In the genomic region with DNA sequence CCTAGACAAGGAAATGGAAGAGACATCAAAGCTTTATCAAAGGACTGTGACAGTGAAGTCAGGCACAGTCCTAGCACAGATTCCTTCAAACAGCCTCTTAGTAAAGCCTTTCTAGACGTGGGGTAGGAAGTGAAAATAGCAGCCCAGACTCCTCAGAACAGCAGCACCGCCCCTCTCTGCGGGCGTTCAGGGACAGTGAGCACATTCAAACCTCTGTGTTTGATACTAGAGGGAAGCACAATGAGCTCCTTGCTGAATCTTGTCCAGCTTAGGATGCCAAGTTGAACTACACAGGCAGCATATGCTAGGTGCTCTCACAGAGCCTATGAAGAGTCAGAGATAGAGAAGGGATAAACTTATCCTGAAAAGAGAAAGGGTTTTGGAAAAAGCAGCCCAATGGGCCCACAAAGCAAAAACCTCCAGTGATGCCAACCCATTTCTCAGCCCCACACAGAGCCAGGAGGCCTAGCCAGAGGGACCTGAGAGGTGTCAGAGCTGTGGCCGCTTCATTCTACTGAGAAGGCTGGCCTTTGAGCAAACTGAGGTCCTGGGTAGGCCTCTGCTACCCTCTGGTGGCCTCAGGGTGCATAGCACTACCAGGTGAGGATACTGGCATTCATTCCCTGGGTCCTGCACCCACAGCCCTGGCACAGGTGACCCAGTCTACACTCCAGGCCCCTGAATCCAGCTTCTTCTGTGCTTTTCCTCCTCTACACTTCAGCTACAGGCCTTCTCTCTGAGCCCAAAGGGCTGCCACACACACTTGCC, we compare ENCODE assay signal across 8 mouse cellular contexts. TPM values are rescaled to one million over a fixed set of nuclear protein-coding genes. Genes with fewer than 3 reads are reported as not detected.
A peak's percentile ranks its signal among the peaks of the same experiment; 100 is the strongest.
DNase-seq lines count a peak whose midpoint lies in the region; ATAC-seq lines count a peak whose summit lies in the region.

No protein-coding gene starts in this region.

- H3K4me1 ChIP-seq in embryonic facial prominence, embryonic 14.5 days (ENCODE audit: control insufficient read depth, insufficient read depth, low read length) = peaks cover 23% of the 10 kb centered on the region
- peaks cover 5 to 18% of the 10 kb centered on the region in 2 experiments; a peak in 3 of 4 replicates for H3K4me1 ChIP-seq in heart, embryonic 14.5 days (ENCODE audit: control insufficient read depth in 2 of 2, insufficient read depth in 2 of 2, low read length in 2 of 2)
- H3K4me1 ChIP-seq in lung, embryonic 16.5 days (replicated peaks; ENCODE audit: control insufficient read depth, insufficient read depth, low read length) = peaks cover 9% of the 10 kb centered on the region

- no peak overlapping the region for H3K27ac ChIP-seq in embryonic facial prominence, embryonic 14.5 days (replicated peaks; ENCODE audit: low read depth, low read length)
- no peak overlapping the region for H3K27ac ChIP-seq in heart, embryonic 14.5 days (replicated peaks in 1 of 2; ENCODE audit: control insufficient read depth in 1 of 2, insufficient read depth in 1 of 2, low read depth in 2 of 2, low read length in 2 of 2)
- no peak overlapping the region for H3K27ac ChIP-seq in lung, embryonic 16.5 days (ENCODE audit: low read length)

- no peak overlapping the region for H3K9ac ChIP-seq in embryonic facial prominence, embryonic 14.5 days (ENCODE audit: low read depth, low read length)
- no peak overlapping the region for H3K9ac ChIP-seq in heart, embryonic 14.5 days (ENCODE audit: low read length)
- H3K9ac ChIP-seq in lung, embryonic 16.5 days (ENCODE audit: low read length) = no peak overlapping the region

- no peak for ATAC-seq in embryonic facial prominence, embryonic 14.5 days (ENCODE audit: low read depth)
- peak; percentile 51 for ATAC-seq in heart, embryonic 14.5 days (ENCODE audit: insufficient number of reproducible peaks, insufficient read depth, low FRiP score, low read depth)
- 0 out of 2 replicates have a peak, but pooled peaks have one; percentile 37 for ATAC-seq in lung, embryonic 16.5 days (ENCODE audit: low read depth)

- H3K36me3 ChIP-seq in embryonic facial prominence, embryonic 14.5 days (ENCODE audit: control insufficient read depth, insufficient read depth, low read length) = peaks cover 36% of the 10 kb centered on the region
- H3K36me3 ChIP-seq in heart, embryonic 14.5 days (ENCODE audit: control insufficient read depth, insufficient read depth, low read length) = peaks cover 66% of the 10 kb centered on the region
- peaks cover 21% of the 10 kb centered on the region for H3K36me3 ChIP-seq in lung, embryonic 16.5 days (ENCODE audit: control insufficient read depth, insufficient read depth, low read length)

- H3K4me2 ChIP-seq in embryonic facial prominence, embryonic 14.5 days (ENCODE audit: low read depth, low read length) = no peak overlapping the region
- H3K4me2 ChIP-seq in heart, embryonic 14.5 days (ENCODE audit: low read length) = no peak overlapping the region
- H3K4me2 ChIP-seq in lung, embryonic 16.5 days (ENCODE audit: low read depth, low read length) = no peak overlapping the region

- H3K27me3 ChIP-seq in embryonic facial prominence, embryonic 14.5 days (replicated peaks; ENCODE audit: control insufficient read depth, insufficient read depth, low read length) = no peaks in the 10 kb centered on the region
- no peaks in the 10 kb centered on the region for H3K27me3 ChIP-seq in heart, embryonic 14.5 days (ENCODE audit: control insufficient read depth, insufficient read depth, low read length)
- no peaks in the 10 kb centered on the region for H3K27me3 ChIP-seq in lung, embryonic 16.5 days (ENCODE audit: control insufficient read depth, insufficient read depth, low read depth, low read length)

- WGBS in embryonic facial prominence, embryonic 14.5 days = 86% methylated on average over 4 of the region's 5 CpGs
- WGBS in heart, embryonic 14.5 days = 71% methylated on average over 5 of the region's 5 CpGs
- WGBS in lung, embryonic 16.5 days = 68% methylated on average over 5 of the region's 5 CpGs

- H3K4me3 ChIP-seq in embryonic facial prominence, embryonic 14.5 days (ENCODE audit: low read depth, low read length) = no peak overlapping the region
- H3K4me3 ChIP-seq in heart, embryonic 14.5 days (ENCODE audit: control insufficient read depth in 1 of 2, insufficient read depth in 1 of 2, low read depth in 1 of 2, low read length in 2 of 2) = no peak overlapping the region
- no peak overlapping the region for H3K4me3 ChIP-seq in lung, embryonic 16.5 days (ENCODE audit: low read length)

- DNase-seq in CD8-positive naive resting alpha-beta T cell, adult 2 months (ENCODE audit: low read depth in 2 of 2, low spot score in 2 of 2) = peak; percentile 62 to 76
- DNase-seq in adrenal gland, postnatal 14 days = peak; percentile 84
- peak; percentile 61 for DNase-seq in embryonic facial prominence, embryonic 14.5 days (ENCODE audit: low spot score)
- DNase-seq in kidney, postnatal 25 days = peak; percentile 80 to 82
- peak; percentile 82 for DNase-seq in retina, embryonic 14.5 days (ENCODE audit: low spot score)
- peak; percentile 84 for DNase-seq in thymus, postnatal 4 days

- H3K9me3 ChIP-seq in embryonic facial prominence, embryonic 14.5 days (ENCODE audit: control insufficient read depth, low read length) = no peaks in the 10 kb centered on the region
- no peaks in the 10 kb centered on the region for H3K9me3 ChIP-seq in heart, embryonic 14.5 days (ENCODE audit: control insufficient read depth, low read length)
- H3K9me3 ChIP-seq in lung, embryonic 16.5 days (ENCODE audit: control insufficient read depth, low read length) = no peaks in the 10 kb centered on the region

RNA-seq across cellular contexts. Expression of a gene that starts 12.0 kb away (rescaled TPM):
- 15.3 and 21.3 TPM in 2 replicates for total RNA-seq in adrenal gland, postnatal 14 days (2021)
- 29.7 and 34.1 TPM in 2 replicates for polyA plus RNA-seq in embryonic facial prominence, embryonic 14.5 days (2014; fragmentation: Nextera tagmentation; extraction: Ambion mirVana)
- polyA plus RNA-seq in heart, embryonic 14.5 days (2014; fragmentation: Nextera tagmentation; extraction: Ambion mirVana) = 19.3 and 20.6 TPM in 2 replicates
- 35.9 and 37.9 TPM in 2 replicates for polyA plus RNA-seq in lung, embryonic 16.5 days (2015; fragmentation: Nextera tagmentation; extraction: Ambion mirVana)

RNA-seq across cellular contexts. Expression of a gene that starts 16.2 kb away (rescaled TPM):
- total RNA-seq in adrenal gland, postnatal 14 days (2021) = 22.4 and 24.3 TPM in 2 replicates
- polyA plus RNA-seq in embryonic facial prominence, embryonic 14.5 days (2014; fragmentation: Nextera tagmentation; extraction: Ambion mirVana) = 58.4 and 60.1 TPM in 2 replicates
- polyA plus RNA-seq in heart, embryonic 14.5 days (2014; fragmentation: Nextera tagmentation; extraction: Ambion mirVana) = 26.6 TPM in 2 replicates
- 70.9 and 71.2 TPM in 2 replicates for polyA plus RNA-seq in lung, embryonic 16.5 days (2015; fragmentation: Nextera tagmentation; extraction: Ambion mirVana)

RNA-seq across cellular contexts. Expression of a gene that starts 29.2 kb away (rescaled TPM):
- 45.3 and 54.8 TPM in 2 replicates for total RNA-seq in adrenal gland, postnatal 14 days (2021)
- 22.3 and 27.0 TPM in 2 replicates for polyA plus RNA-seq in embryonic facial prominence, embryonic 14.5 days (2014; fragmentation: Nextera tagmentation; extraction: Ambion mirVana)
- polyA plus RNA-seq in heart, embryonic 14.5 days (2014; fragmentation: Nextera tagmentation; extraction: Ambion mirVana) = 33.2 and 33.9 TPM in 2 replicates
- polyA plus RNA-seq in lung, embryonic 16.5 days (2015; fragmentation: Nextera tagmentation; extraction: Ambion mirVana) = 45.2 and 46.2 TPM in 2 replicates

RNA-seq across cellular contexts. Expression of a gene that starts 33.1 kb away (rescaled TPM):
- total RNA-seq in adrenal gland, postnatal 14 days (2021) = 19.7 and 20.8 TPM in 2 replicates
- polyA plus RNA-seq in embryonic facial prominence, embryonic 14.5 days (2014; fragmentation: Nextera tagmentation; extraction: Ambion mirVana) = 43.2 and 46.4 TPM in 2 replicates
- polyA plus RNA-seq in heart, embryonic 14.5 days (2014; fragmentation: Nextera tagmentation; extraction: Ambion mirVana) = 46.1 and 49.5 TPM in 2 replicates
- polyA plus RNA-seq in lung, embryonic 16.5 days (2015; fragmentation: Nextera tagmentation; extraction: Ambion mirVana) = 49.2 and 52.1 TPM in 2 replicates

RNA-seq across cellular contexts. Expression of a gene that starts 37.9 kb away (rescaled TPM):
- not detected in 2 replicates for total RNA-seq in adrenal gland, postnatal 14 days (2021)
- 79.8 and 206 TPM in 2 replicates for polyA plus RNA-seq in embryonic facial prominence, embryonic 14.5 days (2014; fragmentation: Nextera tagmentation; extraction: Ambion mirVana)
- polyA plus RNA-seq in heart, embryonic 14.5 days (2014; fragmentation: Nextera tagmentation; extraction: Ambion mirVana) = 300 and 380 TPM in 2 replicates
- 64.4 and 68.2 TPM in 2 replicates for polyA plus RNA-seq in lung, embryonic 16.5 days (2015; fragmentation: Nextera tagmentation; extraction: Ambion mirVana)
